Mouse (Mus musculus): ENCODE results near the gene Slitrk1.

DNA sequence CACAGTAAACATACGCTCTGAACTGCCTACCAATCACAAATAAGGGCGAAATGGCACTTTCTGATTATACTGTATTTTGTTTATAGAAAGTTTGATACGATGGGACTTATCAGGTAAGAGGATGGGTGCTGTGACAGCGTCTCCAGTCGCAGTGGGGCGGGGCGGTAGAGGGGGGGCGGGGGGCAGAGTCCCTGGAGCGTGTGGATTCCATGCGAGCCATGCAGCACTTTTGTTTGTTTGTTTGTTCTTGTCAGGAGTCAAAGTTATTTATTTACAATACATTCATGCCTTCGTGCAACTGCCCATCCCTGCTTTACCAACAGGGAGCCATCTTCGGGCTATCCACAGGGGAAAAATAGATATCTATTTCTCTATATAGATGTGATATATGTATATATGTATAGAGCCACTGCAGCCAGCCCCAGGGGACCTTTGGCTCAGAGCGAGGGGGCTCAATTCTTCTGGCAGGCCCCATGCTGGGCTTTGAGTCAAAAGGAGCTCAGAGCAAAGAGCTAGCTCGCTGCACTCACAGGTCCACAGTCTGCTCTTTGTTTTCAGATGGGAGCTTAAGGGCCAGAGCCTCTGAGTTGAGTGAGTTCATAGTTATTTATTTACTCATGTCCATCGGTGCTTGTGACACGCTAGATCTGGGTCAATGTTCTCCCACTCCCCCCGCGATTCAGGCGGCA is 3.4 kb downstream of the Slitrk1 start:
- TF ChIP-seq CTCF (IDR thresholded peaks at IDR 0.05; ENCODE audit: low read depth, low read length) = no peak
- TF ChIP-seq POLR2A (IDR thresholded peaks at IDR 0.05; ENCODE audit: borderline replicate concordance, low read depth, low read length) = no peak

Measured in bone marrow macrophage, adult 2 months (primary cell).